Mouse (Mus musculus): ENCODE data around the gene Pcbp1. TPM values are rescaled to one million over a fixed set of nuclear protein-coding genes. Genes with fewer than 3 reads are reported as not detected.

Gene Pcbp1
- polyA plus RNA-seq, 1 experiment: 314 TPM

- no peaks in the 10 kb centered on the region for H3K27me3 ChIP-seq (ENCODE audit: control insufficient read depth, insufficient read depth, low read length)
- no peak overlapping the region for H3K27ac ChIP-seq (ENCODE audit: insufficient read depth, low read depth, low read length)
- TF ChIP-seq CTCF (IDR thresholded peaks at IDR 0.05; ENCODE audit: extremely low read depth, insufficient read length, insufficient replicate concordance, low read depth, low read length) (no peak), POLR2A (IDR thresholded peaks at IDR 0.05; ENCODE audit: low read depth, low read length) (no peak)
- H3K4me1 ChIP-seq (ENCODE audit: control insufficient read depth, insufficient read depth, insufficient read length, low read length): peaks cover 14% of the 10 kb centered on the region
- 0 out of 2 replicates have a peak, but pooled peaks cover 2% of the 10 kb centered on the region for H3K36me3 ChIP-seq (ENCODE audit: control insufficient read depth, insufficient read depth, low read length)
- H3K4me3 ChIP-seq (ENCODE audit: low read depth, low read length): no peak overlapping the region
Observed at GRCm38 (mm10) chr6:86474646-86475181, 51.4 kb downstream of the Pcbp1 start.

Other genes with a start within 250 kb of the Pcbp1 start
- gene Fam136a, start 160.7 kb downstream of the Pcbp1 start, polyA plus RNA-seq (2012; rRNA removed): 14.6 and 15.5 TPM in 2 replicates
- 6.2 and 15.3 TPM in 2 replicates for gene Snrpg, start 155.0 kb downstream of the Pcbp1 start, polyA plus RNA-seq (2012; rRNA removed)
- gene Pcyox1, start 129.2 kb downstream of the Pcbp1 start, polyA plus RNA-seq (2012; rRNA removed): 8.1 and 10.0 TPM in 2 replicates
- 3.4 and 6.8 TPM in 2 replicates for gene Tia1, start 122.1 kb downstream of the Pcbp1 start, polyA plus RNA-seq (2012; rRNA removed)
- 6.5 and 9.2 TPM in 2 replicates for gene Gm44790, start 99.7 kb downstream of the Pcbp1 start, polyA plus RNA-seq (2012; rRNA removed)
- 2.4 and 4.1 TPM in 2 replicates for gene C87436, start 87.9 kb downstream of the Pcbp1 start, polyA plus RNA-seq (2012; rRNA removed)
- gene Asprv1, start 101.8 kb upstream of the Pcbp1 start, polyA plus RNA-seq (2012; rRNA removed): 0.20 and 0.23 TPM in 2 replicates
- gene Mxd1, start 142.8 kb upstream of the Pcbp1 start, polyA plus RNA-seq (2012; rRNA removed): 87.2 and 413 TPM in 2 replicates
- gene Snrnp27, start 158.2 kb upstream of the Pcbp1 start, polyA plus RNA-seq (2012; rRNA removed): 2.1 and 3.9 TPM in 2 replicates
- gene Gmcl1, start 207.1 kb upstream of the Pcbp1 start, polyA plus RNA-seq (2012; rRNA removed): 11.7 and 20.5 TPM in 2 replicates

All from small intestine, adult 2 months (tissue).